Comparison of ENCODE assay signal across 9 mouse cellular contexts in the genomic region with DNA sequence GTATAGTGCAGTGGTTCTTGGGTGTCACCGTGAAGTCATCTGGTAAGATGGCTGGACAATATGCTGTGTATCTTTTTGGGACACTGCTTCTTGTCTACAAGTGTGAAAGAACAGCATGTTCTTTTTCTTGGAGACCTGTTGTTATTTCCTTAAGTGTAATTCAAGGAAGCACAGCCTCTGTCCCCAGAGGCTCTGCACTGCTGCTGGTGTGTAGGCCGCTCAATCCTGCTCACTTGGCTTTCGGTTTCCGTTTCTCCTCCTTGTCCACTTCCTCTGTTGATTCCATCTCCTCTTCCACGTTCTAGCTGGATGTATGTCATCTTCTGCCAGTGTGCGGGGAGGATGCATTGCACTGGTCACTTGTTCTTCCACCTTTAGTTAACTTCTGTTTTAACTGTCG. TPM values are rescaled to one million over a fixed set of nuclear protein-coding genes. Genes with fewer than 3 reads are reported as not detected.
DNase-seq lines count a peak whose midpoint lies in the region; ATAC-seq and TF ChIP-seq lines count a peak whose summit lies in the region.
"Had no signal": no experiment of that assay in that cellular context is flagged by ENCODE, and none has a peak within 500 bp of the region (broad histone marks: within the 10 kb centered on the region; RNA-seq: fewer than 3 reads in every experiment).

No protein-coding gene starts in this region.

- no peak for ATAC-seq in hindbrain, embryonic 15.5 days (ENCODE audit: low FRiP score, low read depth)
- ATAC-seq in hindbrain, embryonic 13.5 days (ENCODE audit: low FRiP score) = no peak
- 0 out of 2 replicates have a peak, but pooled peaks have one; percentile 17 for ATAC-seq in intestine, embryonic 16.5 days

- no peaks in the 10 kb centered on the region for H3K36me3 ChIP-seq in hindbrain, embryonic 15.5 days
- H3K36me3 ChIP-seq in hindbrain, embryonic 13.5 days = no peaks in the 10 kb centered on the region
- H3K36me3 ChIP-seq in testis, adult 2 months (ENCODE audit: control insufficient read depth, insufficient read depth, low read length) = no peaks in the 10 kb centered on the region
- no peaks in the 10 kb centered on the region for H3K36me3 ChIP-seq in intestine, embryonic 16.5 days (ENCODE audit: control insufficient read depth, insufficient read depth, low read length)
- no peaks in the 10 kb centered on the region for H3K36me3 ChIP-seq in forebrain, embryonic 10.5 days (replicated peaks)

- H3K9me3 ChIP-seq in hindbrain, embryonic 15.5 days = no peaks in the 10 kb centered on the region
- no peaks in the 10 kb centered on the region for H3K9me3 ChIP-seq in hindbrain, embryonic 13.5 days
- H3K9me3 ChIP-seq in intestine, embryonic 16.5 days (ENCODE audit: control insufficient read depth, low read length) = no peaks in the 10 kb centered on the region
- no peaks in the 10 kb centered on the region for H3K9me3 ChIP-seq in forebrain, embryonic 10.5 days

- no peak overlapping the region for H3K9ac ChIP-seq in hindbrain, embryonic 15.5 days
- H3K9ac ChIP-seq in hindbrain, embryonic 13.5 days = no peak overlapping the region
- H3K9ac ChIP-seq in intestine, embryonic 16.5 days (ENCODE audit: low read depth, low read length) = no peak overlapping the region

- peaks cover 16% of the 10 kb centered on the region for H3K4me1 ChIP-seq in hindbrain, embryonic 15.5 days (replicated peaks)
- peaks cover 22% of the 10 kb centered on the region for H3K4me1 ChIP-seq in hindbrain, embryonic 13.5 days (replicated peaks)
- H3K4me1 ChIP-seq in testis, adult 2 months (ENCODE audit: control insufficient read depth, insufficient read depth, low read length) = no peaks in the 10 kb centered on the region
- peaks cover 22% of the 10 kb centered on the region for H3K4me1 ChIP-seq in intestine, embryonic 16.5 days (ENCODE audit: control insufficient read depth, insufficient read depth, low read length)
- peaks cover 18% of the 10 kb centered on the region for H3K4me1 ChIP-seq in forebrain, embryonic 10.5 days

- H3K27me3 ChIP-seq in hindbrain, embryonic 15.5 days = no peaks in the 10 kb centered on the region
- no peaks in the 10 kb centered on the region for H3K27me3 ChIP-seq in hindbrain, embryonic 13.5 days
- no peaks in the 10 kb centered on the region for H3K27me3 ChIP-seq in testis, adult 2 months (ENCODE audit: control insufficient read depth, insufficient read depth, low read length)
- H3K27me3 ChIP-seq in intestine, embryonic 16.5 days (replicated peaks; ENCODE audit: control insufficient read depth, insufficient read depth, low read length) = no peaks in the 10 kb centered on the region
- no peaks in the 10 kb centered on the region for H3K27me3 ChIP-seq in forebrain, embryonic 10.5 days (ENCODE audit: poor library complexity, severe bottlenecking)

- no peak for DNase-seq in testis, postnatal 10 days (ENCODE audit: low spot score)
- no peak for DNase-seq in left cerebral cortex, adult 9 months (ENCODE audit: low spot score in 2 of 2)
- DNase-seq in cerebellum, postnatal 25 days = no peak
- no peak for DNase-seq in forebrain, embryonic 10.5 days (ENCODE audit: extremely low spot score, low spot score)
- DNase-seq: thymus, adult 2 months had no signal

- no peak overlapping the region for H3K4me3 ChIP-seq in hindbrain, embryonic 15.5 days
- no peak overlapping the region for H3K4me3 ChIP-seq in hindbrain, embryonic 13.5 days
- no peak overlapping the region for H3K4me3 ChIP-seq in testis, adult 2 months (ENCODE audit: control insufficient read depth, low read depth, low read length)
- no peak overlapping the region for H3K4me3 ChIP-seq in intestine, embryonic 16.5 days (ENCODE audit: low read length)
- H3K4me3 ChIP-seq in forebrain, embryonic 10.5 days = no peak overlapping the region

- TF ChIP-seq CTCF in testis, adult 2 months (IDR thresholded peaks at IDR 0.05; ENCODE audit: control insufficient read depth, insufficient read depth, insufficient replicate concordance, low read depth, low read length) = no peak

- TF ChIP-seq POLR2A in testis, adult 2 months (IDR thresholded peaks at IDR 0.05; ENCODE audit: control insufficient read depth, low read depth, low read length) = no peak

- H3K4me2 ChIP-seq in hindbrain, embryonic 15.5 days = no peak overlapping the region
- H3K4me2 ChIP-seq in hindbrain, embryonic 13.5 days = no peak overlapping the region
- H3K4me2 ChIP-seq in intestine, embryonic 16.5 days (ENCODE audit: low read depth, low read length) = no peak overlapping the region

- WGBS in hindbrain, embryonic 15.5 days = 68% methylated on average over 7 of the region's 7 CpGs
- 78% methylated on average over 7 of the region's 7 CpGs for WGBS in hindbrain, embryonic 13.5 days
- 67% methylated on average over 7 of the region's 7 CpGs for WGBS in intestine, embryonic 16.5 days
- 82% methylated on average over 7 of the region's 7 CpGs for WGBS in forebrain, embryonic 10.5 days

- H3K27ac ChIP-seq in hindbrain, embryonic 15.5 days (replicated peaks) = 0 out of 2 replicates have a peak overlapping the region, but pooled peaks have one; percentile 30
- no peak overlapping the region for H3K27ac ChIP-seq in hindbrain, embryonic 13.5 days
- H3K27ac ChIP-seq in testis, adult 2 months (ENCODE audit: control insufficient read depth, insufficient read depth, low read depth, low read length) = peak overlapping the region; percentile 67
- no peak overlapping the region for H3K27ac ChIP-seq in intestine, embryonic 16.5 days (ENCODE audit: low read length)
- H3K27ac ChIP-seq in forebrain, embryonic 10.5 days = no peak overlapping the region

RNA-seq across cellular contexts. Expression of a gene that starts 19.0 kb away (rescaled TPM):
- polyA plus RNA-seq in hindbrain, embryonic 15.5 days (2015; fragmentation: Nextera tagmentation; extraction: Ambion mirVana) = 7.9 and 12.1 TPM in 2 replicates
- polyA plus RNA-seq in hindbrain, embryonic 13.5 days (2015; fragmentation: Nextera tagmentation; extraction: Ambion mirVana) = 10.6 and 11.1 TPM in 2 replicates
- polyA plus RNA-seq in testis, adult 2 months (2012; rRNA removed) = 5.6 and 5.8 TPM in 2 replicates
- polyA plus RNA-seq in intestine, embryonic 16.5 days (2015; fragmentation: Nextera tagmentation; extraction: Ambion mirVana) = 5.3 and 6.6 TPM in 2 replicates
- polyA plus RNA-seq in forebrain, embryonic 10.5 days (2016; fragmentation: Nextera tagmentation; extraction: Ambion mirVana) = 7.9 and 8.0 TPM in 2 replicates

Comparison
In these comparisons a context has a peak if more than half of its experiments do, and no peak if none do; other contexts are left out.
1. H3K27ac ChIP-seq: peak in hindbrain, embryonic 15.5 days (single experiment) and testis, adult 2 months (single experiment); none in hindbrain, embryonic 13.5 days (single experiment), intestine, embryonic 16.5 days (single experiment) and forebrain, embryonic 10.5 days (single experiment).